Mouse (Mus musculus): Measurements from ENCODE around the gene Papola. TPM values are rescaled to one million over a fixed set of nuclear protein-coding genes. Genes with fewer than 3 reads are reported as not detected.
"Not testable (repeated sequence)": the region's sequence is repeated elsewhere in the genome, so short reads cannot be mapped to it uniquely, and the experiment has no call there.

The Papola gene
- polyA plus RNA-seq, 1 experiment, result 78.6 TPM

DNA sequence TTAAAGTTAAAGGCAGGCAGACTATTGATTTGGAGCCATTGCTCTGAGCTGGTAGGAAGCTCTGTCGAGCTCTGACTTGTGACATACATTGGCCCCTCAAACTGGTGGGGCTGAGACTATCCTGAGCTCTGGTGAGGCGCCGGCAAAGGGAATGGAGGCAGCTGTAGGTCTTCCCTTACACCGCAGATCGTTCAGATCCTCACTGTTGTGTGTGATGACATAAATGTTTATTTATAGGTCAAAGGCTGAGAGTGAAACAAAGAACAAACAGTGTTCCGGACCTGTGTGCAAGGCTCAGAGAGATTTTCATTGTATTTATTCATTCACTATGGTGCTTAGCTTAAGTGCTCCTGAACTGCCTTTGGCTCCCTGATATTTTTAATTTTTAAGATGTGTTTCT is 50.4 kb downstream of the Papola start:
- Histone ChIP-seq H3K4me2 (ENCODE audit: low read depth) (no peak overlapping the region), H3K27me3 (ENCODE audit: control insufficient read depth, insufficient read depth, insufficient read length) (no peaks in the 10 kb centered on the region), H3K36me3 (ENCODE audit: control insufficient read depth, insufficient read depth) (peaks cover 85% of the 10 kb centered on the region), H3K79me2 (ENCODE audit: control insufficient read depth, insufficient read depth) (no peaks in the 10 kb centered on the region), H3ac (ENCODE audit: control insufficient read depth, insufficient read length) (no peak overlapping the region), H3K4me3 (no peak overlapping the region)
- TF ChIP-seq CEBPB (IDR thresholded peaks at IDR 0.05; ENCODE audit: insufficient read depth, poor library complexity, severe bottlenecking), result no peak
- no peak for TF ChIP-seq MAX (IDR thresholded peaks at IDR 0.05; ENCODE audit: low read depth)
- no peak for TF ChIP-seq MYOG (IDR thresholded peaks at IDR 0.05; ENCODE audit: control insufficient read depth in 1 of 3, insufficient read depth in 1 of 3, insufficient read length in 2 of 3, low read depth in 2 of 3)
- no peak for TF ChIP-seq E2F4 (IDR thresholded peaks at IDR 0.05; ENCODE audit: insufficient read depth)
- TF ChIP-seq TCF3 (IDR thresholded peaks at IDR 0.05; ENCODE audit: insufficient read length, low read depth), result no peak
- no peak for TF ChIP-seq MYOD1 (IDR thresholded peaks at IDR 0.05; ENCODE audit: control insufficient read depth in 1 of 3, insufficient read length in 2 of 3, low read depth in 2 of 3)
- no peak for TF ChIP-seq POLR2AphosphoS2 (IDR thresholded peaks at IDR 0.05; ENCODE audit: insufficient read length, low read depth)
- no peak for TF ChIP-seq REST (IDR thresholded peaks at IDR 0.05; ENCODE audit: insufficient read depth, insufficient read length)
- TF ChIP-seq SRF (IDR thresholded peaks at IDR 0.05; ENCODE audit: control insufficient read depth, insufficient read length, low read depth), result no peak
- no peak for TF ChIP-seq TCF12 (IDR thresholded peaks at IDR 0.05; ENCODE audit: insufficient read depth, poor library complexity, severe bottlenecking)
- no peak for TF ChIP-seq USF1 (IDR thresholded peaks at IDR 0.05; ENCODE audit: low read depth)
- no peak for TF ChIP-seq POLR2A (IDR thresholded peaks at IDR 0.05; ENCODE audit: insufficient read length, low read depth)

DNA sequence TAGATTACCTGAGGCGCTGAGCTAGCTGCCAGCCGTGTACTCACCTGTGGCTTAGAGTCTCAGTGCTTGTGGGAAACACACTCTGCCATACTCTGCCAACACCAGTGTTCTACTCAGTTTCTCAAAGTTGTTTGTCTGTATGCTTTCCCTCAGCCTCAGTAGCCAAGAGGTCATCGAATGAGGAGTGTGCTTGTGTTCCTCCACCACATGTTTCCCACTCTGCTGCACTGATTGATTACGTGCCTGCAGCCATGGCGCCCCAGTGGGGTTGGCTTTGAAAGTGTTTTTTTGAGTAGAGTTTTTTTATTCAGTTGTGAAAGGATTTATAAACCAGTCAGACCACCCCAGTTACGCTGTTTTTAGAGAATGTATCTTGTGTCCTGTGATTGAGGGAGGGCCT is 51.1 kb downstream of the Papola start:
- no peak overlapping the region for H3K4me3 ChIP-seq
- peaks cover 84% of the 10 kb centered on the region for H3K36me3 ChIP-seq (ENCODE audit: control insufficient read depth, insufficient read depth)
- no peak overlapping the region for H3ac ChIP-seq (ENCODE audit: control insufficient read depth, insufficient read length)
- no peaks in the 10 kb centered on the region for H3K27me3 ChIP-seq (ENCODE audit: control insufficient read depth, insufficient read depth, insufficient read length)
- no peaks in the 10 kb centered on the region for H3K79me2 ChIP-seq (ENCODE audit: control insufficient read depth, insufficient read depth)
- TF ChIP-seq MAX (IDR thresholded peaks at IDR 0.05; ENCODE audit: low read depth) (no peak), REST (IDR thresholded peaks at IDR 0.05; ENCODE audit: insufficient read depth, insufficient read length) (no peak), POLR2A (IDR thresholded peaks at IDR 0.05; ENCODE audit: insufficient read length, low read depth) (no peak), USF1 (IDR thresholded peaks at IDR 0.05; ENCODE audit: low read depth) (no peak), SRF (IDR thresholded peaks at IDR 0.05; ENCODE audit: control insufficient read depth, insufficient read length, low read depth) (no peak), MYOD1 (IDR thresholded peaks at IDR 0.05; ENCODE audit: control insufficient read depth in 1 of 3, insufficient read length in 2 of 3, low read depth in 2 of 3) (no peak), TCF12 (IDR thresholded peaks at IDR 0.05; ENCODE audit: insufficient read depth, poor library complexity, severe bottlenecking) (no peak), POLR2AphosphoS2 (IDR thresholded peaks at IDR 0.05; ENCODE audit: insufficient read length, low read depth) (no peak), CEBPB (IDR thresholded peaks at IDR 0.05; ENCODE audit: insufficient read depth, poor library complexity, severe bottlenecking) (no peak), TCF3 (IDR thresholded peaks at IDR 0.05; ENCODE audit: insufficient read length, low read depth) (no peak), E2F4 (IDR thresholded peaks at IDR 0.05; ENCODE audit: insufficient read depth) (no peak), MYOG (IDR thresholded peaks at IDR 0.05; ENCODE audit: control insufficient read depth in 1 of 3, insufficient read depth in 1 of 3, insufficient read length in 2 of 3, low read depth in 2 of 3) (no peak)
- H3K4me2 ChIP-seq (ENCODE audit: low read depth), result no peak overlapping the region

DNA sequence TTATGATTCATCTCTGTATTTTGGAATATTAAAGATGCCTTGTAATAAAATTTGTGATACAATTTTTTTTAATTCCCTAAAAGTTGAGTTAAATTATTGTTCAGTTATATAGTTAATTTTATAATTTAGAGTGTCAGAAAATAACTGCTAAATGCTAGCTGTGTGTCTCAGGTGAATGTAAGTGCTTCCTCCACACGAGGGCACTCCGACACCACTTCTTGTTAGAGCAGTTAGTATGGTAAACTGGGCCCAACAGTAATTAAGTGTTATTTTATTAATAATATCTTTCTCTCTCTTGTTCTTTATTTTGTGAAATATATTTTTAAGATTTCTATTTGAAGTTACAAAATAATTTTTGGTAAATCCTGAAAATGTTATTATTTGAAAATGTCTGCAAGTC is 51.7 kb downstream of the Papola start:
- no peak overlapping the region for H3K4me2 ChIP-seq (ENCODE audit: low read depth)
- H3ac ChIP-seq (ENCODE audit: control insufficient read depth, insufficient read length), result no peak overlapping the region
- peaks cover 77% of the 10 kb centered on the region for H3K36me3 ChIP-seq (ENCODE audit: control insufficient read depth, insufficient read depth)
- H3K4me3 ChIP-seq, result no peak overlapping the region
- TF ChIP-seq CEBPB (IDR thresholded peaks at IDR 0.05; ENCODE audit: insufficient read depth, poor library complexity, severe bottlenecking), result no peak
- TF ChIP-seq POLR2AphosphoS2 (IDR thresholded peaks at IDR 0.05; ENCODE audit: insufficient read length, low read depth), result no peak
- no peak for TF ChIP-seq TCF12 (IDR thresholded peaks at IDR 0.05; ENCODE audit: insufficient read depth, poor library complexity, severe bottlenecking)
- no peak for TF ChIP-seq E2F4 (IDR thresholded peaks at IDR 0.05; ENCODE audit: insufficient read depth)
- TF ChIP-seq MYOD1 (IDR thresholded peaks at IDR 0.05; ENCODE audit: control insufficient read depth in 1 of 3, insufficient read length in 2 of 3, low read depth in 2 of 3), result no peak
- H3K27me3 ChIP-seq (ENCODE audit: control insufficient read depth, insufficient read depth, insufficient read length), result no peaks in the 10 kb centered on the region
- no peaks in the 10 kb centered on the region for H3K79me2 ChIP-seq (ENCODE audit: control insufficient read depth, insufficient read depth)

DNA sequence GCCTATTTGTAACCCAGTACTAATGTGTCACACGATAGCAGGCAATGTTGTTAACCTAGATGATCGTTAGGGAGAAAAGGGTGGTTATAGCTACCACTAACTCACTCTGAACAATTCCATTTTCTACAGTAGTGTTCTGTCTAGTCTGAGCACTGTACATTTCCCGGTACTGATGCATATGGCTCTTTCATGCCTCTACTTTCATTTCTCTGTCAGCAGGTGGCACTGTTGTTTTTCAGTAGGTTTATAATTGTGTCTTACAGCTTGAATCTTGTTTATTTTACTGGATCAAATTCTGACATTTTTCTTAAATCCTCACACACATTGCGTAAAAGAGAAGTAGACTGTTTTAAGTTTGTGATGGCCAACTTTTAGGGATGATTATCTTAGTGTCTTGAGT is 54.6 kb downstream of the Papola start:
- Histone ChIP-seq H3K79me2 (ENCODE audit: control insufficient read depth, insufficient read depth) (no peaks in the 10 kb centered on the region), H3K36me3 (ENCODE audit: control insufficient read depth, insufficient read depth) (peaks cover 56% of the 10 kb centered on the region), H3ac (ENCODE audit: control insufficient read depth, insufficient read length) (no peak overlapping the region), H3K4me2 (ENCODE audit: low read depth) (no peak overlapping the region), H3K27me3 (ENCODE audit: control insufficient read depth, insufficient read depth, insufficient read length) (no peaks in the 10 kb centered on the region), H3K4me3 (no peak overlapping the region)
- no peak for TF ChIP-seq USF1 (IDR thresholded peaks at IDR 0.05; ENCODE audit: low read depth)
- TF ChIP-seq MYOD1 (IDR thresholded peaks at IDR 0.05; ENCODE audit: control insufficient read depth in 1 of 3, insufficient read length in 2 of 3, low read depth in 2 of 3), result no peak
- no peak for TF ChIP-seq CEBPB (IDR thresholded peaks at IDR 0.05; ENCODE audit: insufficient read depth, poor library complexity, severe bottlenecking)
- no peak for TF ChIP-seq E2F4 (IDR thresholded peaks at IDR 0.05; ENCODE audit: insufficient read depth)
- no peak for TF ChIP-seq REST (IDR thresholded peaks at IDR 0.05; ENCODE audit: insufficient read depth, insufficient read length)
- no peak for TF ChIP-seq SRF (IDR thresholded peaks at IDR 0.05; ENCODE audit: control insufficient read depth, insufficient read length, low read depth)

DNA sequence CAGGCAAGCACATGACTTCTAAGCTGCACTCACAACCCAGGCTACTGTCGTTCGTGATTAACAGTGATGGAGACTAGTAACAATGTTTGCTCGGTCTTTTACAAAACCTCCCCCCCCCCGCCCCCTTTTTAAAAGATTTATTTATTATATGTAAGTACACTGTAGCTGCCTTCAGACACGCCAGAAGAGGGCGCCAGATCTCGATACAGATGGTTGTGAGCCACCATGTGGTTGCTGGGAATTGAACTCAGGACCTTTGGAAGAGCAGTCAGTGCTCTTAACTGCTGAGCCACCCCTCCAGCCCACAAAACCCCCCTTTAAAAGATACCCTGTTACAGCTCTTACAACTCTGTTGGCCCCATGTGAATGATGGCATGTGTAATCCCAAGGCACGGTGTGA is 56.1 kb downstream of the Papola start:
- H3K4me2 ChIP-seq (ENCODE audit: low read depth); H3K4me3 ChIP-seq; H3K79me2 ChIP-seq (ENCODE audit: control insufficient read depth, insufficient read depth); H3K27me3 ChIP-seq (ENCODE audit: control insufficient read depth, insufficient read depth, insufficient read length); H3ac ChIP-seq (ENCODE audit: control insufficient read depth, insufficient read length): not testable (repeated sequence)
- peaks cover 44% of the 10 kb centered on the region for H3K36me3 ChIP-seq (ENCODE audit: control insufficient read depth, insufficient read depth)
